Mouse (Mus musculus): Measurements from ENCODE around the gene Maats1.
"Not testable (repeated sequence)": the region's sequence is repeated elsewhere in the genome, so short reads cannot be mapped to it uniquely, and the experiment has no call there.

The Maats1 gene

DNA sequence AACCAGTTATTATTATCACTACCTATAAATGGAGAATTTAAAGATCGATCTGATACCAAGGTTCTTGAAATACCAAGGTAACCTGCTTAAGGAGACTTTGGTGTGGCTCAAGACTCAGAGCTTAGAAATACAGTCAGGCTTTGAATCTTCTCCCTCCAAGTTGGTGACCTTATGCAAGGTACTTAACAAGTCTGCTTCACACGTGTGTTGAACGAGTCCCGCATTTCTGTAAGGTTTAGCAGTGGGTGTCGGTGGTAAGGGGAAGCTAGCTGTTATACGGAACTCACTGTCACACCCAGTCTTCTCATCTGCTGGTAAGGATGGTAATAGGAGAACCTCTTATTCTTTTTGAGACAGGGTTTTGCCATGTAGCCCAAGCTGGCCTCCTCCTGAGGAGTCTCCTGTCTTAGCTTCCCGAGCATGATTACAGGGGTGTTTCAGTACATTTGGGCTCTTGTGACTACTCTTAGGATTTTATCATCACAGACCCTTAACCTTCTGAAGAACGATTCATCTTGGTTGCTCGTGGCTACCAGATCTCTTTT lies 6.3 kb upstream of the Maats1 start:
- ATAC-seq (ENCODE audit: low TSS enrichment): no peak

DNA sequence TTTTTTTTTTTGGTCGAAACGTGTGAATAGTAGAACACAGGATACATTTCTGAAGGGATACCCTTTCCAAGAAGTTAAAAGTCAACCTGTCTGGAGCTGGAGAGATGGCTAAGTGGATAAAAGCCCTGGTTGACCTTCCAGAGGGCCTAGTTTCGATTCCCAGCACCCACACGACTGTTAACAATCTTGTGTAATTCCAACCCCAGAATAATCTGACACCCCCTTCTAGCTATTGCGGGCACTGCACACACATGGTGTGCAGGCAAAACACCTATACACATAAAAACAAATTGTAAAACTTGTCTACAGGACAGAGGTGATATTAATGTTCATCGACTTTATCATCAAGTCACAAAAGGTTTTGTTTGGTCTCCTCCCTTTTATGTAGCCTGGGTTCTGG lies 5.6 kb upstream of the Maats1 start:
- no peak for ATAC-seq (ENCODE audit: low TSS enrichment)

DNA sequence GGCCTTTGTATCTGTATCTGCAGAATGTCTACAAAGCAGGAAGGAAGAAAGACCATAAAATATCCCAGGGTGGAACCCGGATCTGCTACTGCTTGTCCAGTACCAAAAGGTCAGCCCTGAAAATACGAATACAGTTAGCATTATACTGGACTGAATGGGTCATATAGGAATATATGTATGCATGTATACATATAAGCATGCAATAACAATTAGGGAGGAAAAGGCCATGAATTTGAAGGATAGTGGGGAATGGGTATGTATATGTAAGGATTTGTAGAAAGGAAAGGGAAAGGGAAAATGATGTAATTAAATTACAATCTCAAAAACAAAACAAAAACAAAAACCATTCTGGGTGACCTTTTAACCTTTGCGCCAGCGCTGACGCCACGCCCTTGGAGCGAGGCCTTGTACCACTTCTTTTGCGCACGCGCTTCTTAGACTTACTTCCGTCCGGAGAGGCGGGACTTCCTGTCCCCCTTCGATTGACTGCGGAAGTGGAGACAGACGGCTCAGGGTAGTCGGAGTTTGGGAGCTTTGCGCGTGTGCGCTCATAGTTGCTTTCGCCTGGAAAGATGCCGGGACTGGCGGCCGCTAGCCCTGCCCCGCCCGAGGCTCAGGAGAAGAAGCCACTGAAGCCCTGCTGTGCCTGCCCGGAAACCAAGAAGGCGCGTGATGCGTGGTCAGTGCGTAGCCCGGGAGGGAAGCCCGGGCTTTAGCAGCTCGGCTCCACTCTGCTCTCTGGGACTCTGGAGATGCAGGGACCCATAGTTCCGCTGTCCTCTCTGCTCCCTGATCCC lies 4.8 kb upstream of the Maats1 start, which contains the start of the genes Cox17 and Gm21987:
TSS of gene Cox17 (plus strand) at position 463 of the 797 bp plus-strand sequence.
TSS of gene Gm21987 (plus strand) at position 512 of the 797 bp plus-strand sequence.
- peak; percentile 100 for ATAC-seq (ENCODE audit: low TSS enrichment)

DNA sequence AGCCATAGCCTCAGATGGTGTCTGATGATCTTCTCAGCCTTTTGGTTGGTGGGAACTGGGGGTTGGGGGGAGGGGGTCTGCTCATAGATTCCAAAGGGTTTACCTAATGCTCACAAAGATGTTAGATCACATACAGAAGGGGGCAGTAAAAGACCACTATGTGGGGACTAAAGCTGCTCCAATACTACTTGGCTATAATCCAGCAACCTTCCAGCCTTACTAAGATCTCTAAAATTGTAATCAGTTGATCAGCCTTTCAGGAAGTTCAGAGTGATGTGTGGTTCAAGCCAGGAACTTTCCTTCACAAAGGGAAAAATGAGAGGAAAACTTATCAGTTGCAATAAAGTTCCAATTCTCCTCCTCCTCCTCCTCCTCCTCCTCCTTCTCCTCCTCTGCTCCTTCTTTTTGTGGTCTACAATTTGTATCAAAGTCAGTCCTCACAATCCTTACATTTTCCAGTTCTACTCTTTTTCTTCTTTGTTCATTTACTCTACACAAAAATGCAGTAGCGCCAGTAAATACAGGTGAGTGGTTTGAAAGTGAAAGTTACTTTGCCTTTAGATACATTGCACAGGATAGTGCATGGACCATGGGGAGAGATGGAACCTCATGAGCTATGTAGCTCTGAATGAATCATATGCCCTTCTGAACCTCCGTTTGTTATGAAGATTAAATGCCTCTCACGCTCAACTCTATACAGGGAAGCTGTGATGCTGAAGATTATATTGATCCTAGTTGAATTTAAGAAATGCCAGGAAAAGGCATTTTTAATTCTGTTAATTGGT lies 3.2 kb upstream of the Maats1 start:
- no peak for ATAC-seq (ENCODE audit: low TSS enrichment)

DNA sequence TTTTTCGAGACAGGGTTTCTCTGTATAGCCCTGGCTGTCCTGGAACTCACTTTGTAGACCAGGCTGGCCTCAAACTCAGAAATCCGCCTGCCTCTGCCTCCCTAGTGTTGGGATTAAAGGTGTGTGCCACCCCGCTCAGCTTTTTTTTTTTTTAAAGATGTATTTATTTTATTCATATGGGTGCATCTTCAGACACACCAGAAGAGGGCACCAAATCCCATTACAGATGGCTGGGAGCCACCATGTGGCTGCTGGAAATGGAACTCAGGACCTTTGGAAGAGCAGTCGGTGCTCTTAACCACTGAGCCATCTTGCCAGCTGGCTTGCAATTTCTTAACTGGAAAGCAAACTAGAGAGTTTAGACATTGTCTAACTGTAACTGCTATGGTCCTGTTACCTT lies 3.9 kb downstream of the Maats1 start:
- not testable (repeated sequence) for ATAC-seq (ENCODE audit: low TSS enrichment)

DNA sequence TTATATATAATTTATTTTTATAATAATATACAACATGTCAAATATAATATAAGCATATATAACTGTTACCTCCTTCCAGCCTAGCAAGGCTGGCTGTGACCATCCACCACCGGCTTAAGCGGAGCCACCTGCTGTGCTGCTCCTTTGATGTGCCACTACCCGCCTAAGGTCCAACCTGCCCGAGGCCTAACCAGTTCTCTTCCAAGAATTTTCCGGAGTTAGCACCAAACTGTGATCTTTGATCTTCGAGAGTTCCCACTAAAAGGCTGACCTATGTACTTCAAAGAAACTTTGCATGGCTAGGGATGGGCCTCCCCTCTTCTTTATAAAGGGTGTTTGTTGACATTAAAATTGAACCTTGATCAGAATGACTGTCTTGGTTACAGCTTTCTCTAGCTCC lies 7.5 kb downstream of the Maats1 start:
- no peak for ATAC-seq (ENCODE audit: low TSS enrichment)

DNA sequence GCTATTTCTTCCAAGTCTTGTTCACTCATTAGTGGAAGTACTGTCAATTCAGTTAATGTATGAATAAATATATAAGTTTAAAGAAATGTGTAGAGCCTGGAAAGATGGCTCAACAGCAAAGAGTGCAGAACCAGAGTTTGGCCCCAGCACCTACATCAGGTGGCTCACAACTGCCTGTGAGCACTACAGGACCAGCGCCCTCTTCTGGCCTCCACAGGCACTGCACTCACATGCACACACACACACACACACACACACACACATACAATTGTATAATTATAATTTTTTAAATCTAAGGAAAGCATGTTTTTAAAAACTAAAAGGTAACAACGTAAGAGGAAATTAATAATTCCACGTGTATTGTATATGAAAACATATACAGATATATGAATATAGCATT lies 12.6 kb downstream of the Maats1 start:
- no peak for ATAC-seq (ENCODE audit: low TSS enrichment)

DNA sequence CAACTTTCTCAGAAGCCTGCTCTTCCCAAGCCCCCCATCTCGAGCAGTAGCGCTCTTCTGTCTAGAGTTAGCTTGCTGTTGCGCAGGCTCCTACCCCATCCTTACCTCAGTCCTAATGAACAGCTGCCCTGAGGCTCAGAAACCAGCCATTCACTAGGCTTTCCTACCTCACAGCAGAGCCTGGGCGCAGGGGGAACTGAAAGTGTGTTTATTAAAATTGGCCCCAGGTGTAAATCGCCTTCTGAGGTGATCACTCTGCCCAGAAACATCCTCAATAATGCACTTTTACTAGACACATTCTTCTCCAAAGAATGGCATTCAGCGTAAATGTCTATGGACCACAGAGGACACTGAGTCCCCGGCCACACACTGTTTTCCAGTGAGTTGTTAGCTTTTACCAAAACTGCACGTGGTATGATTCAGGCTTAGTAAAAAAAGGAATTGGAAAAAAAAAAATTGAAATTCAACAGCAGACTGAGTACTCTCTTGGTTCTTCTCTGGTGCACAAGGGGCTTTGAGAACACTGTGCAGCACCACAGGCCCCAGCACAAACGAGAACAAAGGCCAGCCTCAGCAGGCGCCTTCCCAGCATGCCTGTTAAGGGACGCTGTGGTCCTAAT lies 15.1 kb downstream of the Maats1 start:
- no peak for ATAC-seq (ENCODE audit: low TSS enrichment)

DNA sequence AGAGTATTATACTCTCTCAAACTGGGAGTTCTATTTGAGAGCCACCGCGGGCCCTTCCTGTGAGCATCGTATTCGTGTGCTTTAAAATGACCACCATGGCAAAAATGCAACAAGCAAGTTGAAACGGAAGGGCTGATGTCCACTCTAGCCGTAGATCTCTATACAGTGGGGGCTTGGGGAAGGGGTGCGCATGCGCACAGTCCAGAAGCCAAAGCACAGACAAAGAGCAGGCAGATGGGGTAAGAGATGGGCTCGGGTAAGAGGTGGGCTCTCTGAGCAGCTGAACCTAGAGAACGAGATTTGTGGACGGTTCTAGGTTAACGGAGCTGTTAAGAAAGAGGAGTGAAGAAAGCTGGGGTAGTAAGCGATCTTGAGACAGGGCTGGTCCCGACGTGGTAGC lies 17.6 kb downstream of the Maats1 start:
- no peak for ATAC-seq (ENCODE audit: low TSS enrichment)

DNA sequence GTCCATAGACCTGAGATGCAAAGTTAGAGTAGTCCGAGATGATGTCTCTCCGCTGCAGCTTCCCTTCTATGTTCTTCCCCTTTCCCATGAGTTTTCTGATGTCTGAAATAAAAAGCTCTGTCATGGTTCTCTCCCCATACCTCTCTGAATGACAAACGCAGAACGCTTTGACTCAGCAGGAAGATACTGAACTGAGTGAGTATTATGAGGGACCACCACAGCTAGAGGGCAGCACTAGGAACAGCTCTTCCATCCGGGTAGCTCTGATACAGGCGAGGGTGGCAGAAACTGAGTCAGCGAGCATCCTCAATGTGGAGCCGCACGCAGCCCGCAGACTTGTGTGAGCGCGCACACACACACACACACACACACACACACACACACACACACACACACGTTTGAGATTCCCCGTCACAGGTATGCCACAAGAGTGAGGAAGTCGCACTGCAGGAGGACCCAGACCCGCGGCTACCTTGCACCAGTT lies 20.4 kb downstream of the Maats1 start:
- peak; percentile 98 for ATAC-seq (ENCODE audit: low TSS enrichment)

DNA sequence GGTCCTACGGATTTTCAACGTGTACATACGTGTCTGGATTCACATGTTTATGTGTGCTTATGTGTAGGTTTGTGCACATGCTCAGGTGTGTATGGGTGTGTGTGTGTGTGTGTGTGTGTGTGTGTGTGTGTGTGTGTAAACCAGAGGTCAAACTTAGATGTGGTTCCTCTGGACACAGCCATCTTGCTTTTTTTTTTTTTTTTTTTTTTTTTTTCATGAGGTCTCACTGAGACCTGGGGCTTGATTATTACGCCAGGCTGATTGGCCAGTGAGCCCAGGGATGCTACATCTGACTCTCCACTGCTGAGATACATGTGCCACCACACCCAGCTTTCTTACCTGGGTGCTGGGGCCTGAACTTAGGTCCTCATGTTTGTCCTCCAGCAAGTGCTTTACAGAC lies 22.9 kb downstream of the Maats1 start:
- no peak for ATAC-seq (ENCODE audit: low TSS enrichment)

DNA sequence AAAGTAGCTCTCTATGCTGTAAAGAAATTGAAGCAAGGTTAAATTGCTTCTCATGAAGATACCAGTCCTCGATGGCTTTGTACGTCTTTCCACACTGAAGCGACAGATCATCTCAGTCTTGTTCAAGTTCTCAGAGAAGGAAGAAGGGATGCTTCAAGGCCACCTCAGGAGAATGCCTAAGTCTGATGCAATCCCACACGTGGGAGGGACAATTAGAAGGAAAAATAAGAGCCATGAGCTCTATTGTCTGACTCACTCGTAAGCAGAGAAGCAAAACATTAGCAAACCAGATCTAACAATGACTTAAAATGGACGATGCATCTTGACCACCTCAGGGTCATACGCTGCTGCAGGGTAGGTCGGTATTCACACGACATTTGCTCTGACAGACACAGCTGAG lies 23.5 kb downstream of the Maats1 start:
- ATAC-seq (ENCODE audit: low TSS enrichment): no peak

DNA sequence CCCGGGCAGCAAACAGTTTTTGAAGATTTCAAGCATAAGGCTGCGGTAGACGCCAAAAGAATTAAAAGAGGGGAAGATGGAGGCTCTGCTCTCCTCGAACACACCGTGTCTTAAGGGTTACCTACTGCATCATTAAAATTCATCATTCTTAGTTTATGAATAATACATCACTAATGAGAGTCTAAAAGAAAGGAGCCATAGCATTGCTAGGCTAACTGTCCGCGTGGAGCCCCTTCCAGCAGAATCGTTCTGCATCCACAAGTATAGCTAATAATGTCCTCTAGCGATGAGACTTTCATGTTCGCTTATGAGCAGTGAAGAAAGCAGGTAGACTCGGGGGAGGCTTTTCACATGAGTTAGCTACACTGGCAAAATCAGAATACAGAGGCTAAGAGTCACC lies 33.7 kb downstream of the Maats1 start:
- no peak for ATAC-seq (ENCODE audit: low TSS enrichment)

DNA sequence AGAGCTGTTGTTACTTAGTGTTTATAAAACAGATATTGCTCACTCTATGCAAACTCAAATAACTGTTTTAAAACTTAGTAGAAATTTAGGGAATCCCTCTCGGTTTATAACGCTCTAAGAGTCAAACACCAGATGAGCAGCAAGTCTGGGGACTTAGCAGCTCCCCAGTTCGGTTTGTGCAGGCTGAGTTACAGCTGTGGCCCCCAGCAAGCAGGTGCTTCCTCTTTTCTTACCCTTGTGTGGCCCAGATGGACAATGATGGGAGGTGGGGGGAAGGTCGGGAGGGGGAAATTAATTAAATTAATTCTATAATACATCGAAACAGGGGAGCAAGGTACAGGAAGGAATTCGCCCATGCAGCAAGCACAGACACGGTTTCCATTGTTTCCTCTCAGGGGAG lies 34.3 kb downstream of the Maats1 start:
- ATAC-seq (ENCODE audit: low TSS enrichment): no peak

DNA sequence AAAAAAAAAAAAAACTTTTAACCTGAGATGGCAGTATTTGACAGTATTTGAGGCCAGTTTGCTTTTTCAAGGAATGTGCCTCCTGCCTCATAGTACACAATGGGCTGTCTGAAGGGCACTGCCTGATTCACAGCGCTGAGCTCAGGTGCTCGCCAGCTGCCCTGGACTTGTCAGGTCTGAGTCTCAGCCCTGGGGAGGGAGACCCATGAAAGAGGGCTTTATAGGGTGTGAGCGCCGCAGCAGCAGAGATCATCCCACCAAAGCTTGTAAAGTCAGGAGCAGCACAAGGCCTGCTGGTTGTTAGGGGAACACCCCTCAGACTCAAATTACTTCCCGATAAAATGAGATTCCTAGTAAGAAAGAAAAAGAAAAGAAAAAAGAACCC lies 34.7 kb downstream of the Maats1 start:
- ATAC-seq (ENCODE audit: low TSS enrichment): no peak

DNA sequence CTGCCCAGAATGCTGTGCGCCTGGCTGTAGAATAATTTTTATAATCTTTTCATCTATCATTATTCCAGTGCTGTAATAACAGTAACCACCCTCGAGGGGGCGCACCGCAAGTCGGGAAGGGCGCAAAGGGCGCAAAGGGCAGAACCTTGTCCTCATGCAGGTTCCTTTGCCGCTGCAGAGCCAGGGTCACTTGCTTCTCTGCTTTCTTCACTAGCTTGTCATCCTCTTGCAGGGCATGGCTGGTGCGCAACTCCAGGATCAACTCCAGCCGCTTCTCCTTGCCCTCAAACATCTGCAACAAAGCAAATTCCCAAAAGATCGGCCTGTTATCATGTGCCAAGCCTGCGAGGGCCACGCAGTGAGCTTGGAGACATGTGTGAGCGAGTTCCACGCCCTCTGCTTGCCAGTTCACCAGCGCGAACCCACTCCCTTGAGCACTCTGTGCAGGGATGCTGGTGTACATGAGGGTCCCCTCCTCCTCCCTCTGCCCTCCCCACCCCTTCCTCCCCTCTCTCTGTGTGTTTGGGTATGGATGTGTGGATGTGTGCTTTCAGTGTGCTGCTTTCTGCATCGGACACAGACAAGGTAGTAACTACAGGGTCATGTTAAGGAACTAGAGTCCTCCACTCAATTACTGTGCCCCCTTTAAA lies 35.2 kb downstream of the Maats1 start:
- no peak for ATAC-seq (ENCODE audit: low TSS enrichment)

DNA sequence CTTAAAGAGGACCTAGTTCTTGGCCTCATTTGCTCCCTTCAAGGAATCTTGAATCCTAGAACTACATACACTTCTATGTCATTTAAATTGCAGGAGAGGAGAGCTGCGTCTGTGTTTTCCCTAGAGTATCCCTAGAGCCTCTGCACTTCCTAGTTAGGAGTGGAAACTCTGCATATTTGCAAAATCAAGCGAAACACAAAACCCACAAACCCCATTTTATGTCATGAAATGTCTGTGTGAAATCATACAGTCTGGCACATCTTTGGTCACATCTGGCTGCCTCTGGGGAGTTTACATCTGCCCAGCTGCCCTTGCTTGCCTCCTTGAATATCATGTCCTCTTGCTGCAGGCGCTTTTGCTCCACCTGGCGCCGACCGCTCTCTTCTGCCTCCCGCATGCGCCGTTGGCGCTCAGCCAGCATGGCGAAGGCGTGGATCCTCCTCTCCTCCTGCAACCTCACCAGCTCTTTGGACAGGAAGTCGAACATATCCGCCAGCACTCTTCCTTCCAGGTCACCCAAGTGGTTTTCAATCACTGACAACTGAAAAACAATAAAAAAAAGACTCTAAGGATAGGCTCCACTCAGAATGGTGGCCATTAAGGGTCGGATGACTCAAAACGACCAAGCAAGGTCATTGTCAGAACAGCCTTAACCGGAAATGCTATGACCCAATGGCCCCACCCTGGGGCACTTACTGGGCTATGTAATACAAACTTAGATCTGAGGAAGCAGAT lies 37.3 kb downstream of the Maats1 start:
- ATAC-seq (ENCODE audit: low TSS enrichment): no peak

DNA sequence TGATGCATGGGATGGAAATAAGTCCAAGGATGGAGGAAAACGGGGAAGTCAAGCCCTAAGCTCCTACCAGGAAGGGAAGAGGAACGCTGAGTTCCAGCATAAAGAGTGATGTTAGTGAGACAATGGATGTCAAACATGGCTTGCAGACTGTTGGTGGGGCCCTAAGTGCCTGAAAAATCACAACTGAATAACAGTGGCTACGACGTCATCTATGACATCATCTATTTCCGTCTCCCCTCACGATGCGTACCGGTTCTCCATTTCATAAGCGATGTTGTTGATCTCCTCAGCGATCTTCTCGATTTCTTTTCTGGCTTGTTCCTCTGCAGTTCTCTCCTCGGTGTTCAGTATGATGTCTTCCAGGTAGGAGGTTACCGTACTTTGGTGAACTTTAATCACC lies 39.6 kb downstream of the Maats1 start:
- no peak for ATAC-seq (ENCODE audit: low TSS enrichment)

DNA sequence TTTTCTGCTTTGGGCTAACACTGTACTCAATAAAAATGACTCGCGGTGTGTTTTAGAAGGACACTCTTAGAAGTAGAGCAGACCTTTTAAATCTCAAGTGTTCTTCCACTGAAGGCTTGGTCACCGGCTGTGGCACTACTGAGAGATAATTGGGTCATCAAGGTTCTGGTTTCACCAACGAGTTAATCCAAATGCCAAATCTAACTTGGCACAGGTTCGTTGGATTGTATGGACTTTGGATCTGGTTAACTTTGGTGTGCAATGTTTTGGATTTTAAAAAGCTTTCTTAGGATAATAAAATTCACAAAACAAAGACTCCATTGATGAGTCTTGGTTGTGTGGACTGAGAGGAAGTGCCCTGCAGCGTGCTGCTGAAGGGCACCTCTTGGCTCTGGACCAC lies 43.5 kb downstream of the Maats1 start:
- ATAC-seq (ENCODE audit: low TSS enrichment): no peak

DNA sequence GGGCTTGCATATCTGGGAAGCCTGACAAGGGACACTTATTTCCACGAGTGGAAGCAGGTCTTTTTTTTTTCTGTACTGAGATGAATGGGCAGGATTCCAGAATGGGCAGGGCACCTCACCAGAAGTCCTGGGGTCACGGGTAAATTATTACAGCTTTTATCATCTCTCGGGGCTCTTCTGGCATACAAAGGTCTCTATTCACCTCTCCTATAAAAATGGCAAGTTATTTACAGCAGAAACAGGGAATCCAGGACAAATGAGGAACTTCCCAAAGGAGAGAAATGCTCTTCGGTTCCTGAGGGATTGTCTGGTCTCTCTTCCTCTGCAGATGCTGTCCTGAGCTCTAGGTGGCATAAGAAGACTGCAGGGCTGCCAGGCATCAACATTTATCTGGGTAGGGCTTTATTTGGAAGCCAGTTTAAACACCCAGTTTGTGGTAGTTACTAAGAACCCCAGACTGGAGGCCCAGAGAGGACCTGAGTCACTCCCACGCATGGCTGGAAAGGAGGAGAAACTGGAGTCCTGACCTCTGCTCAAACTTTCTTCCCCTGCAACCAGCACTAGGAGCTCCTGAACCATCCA lies 46.5 kb downstream of the Maats1 start:
- peak; percentile 79 for ATAC-seq (ENCODE audit: low TSS enrichment)

Measured in frontal cortex, adult (tissue).